Mouse (Mus musculus) kidney, adult 2 months (tissue): ENCODE results near the gene Klk13.

Experiments used
- CTCF ChIP-seq: fragments of 200-500 bp; conservative IDR thresholded peaks from 2 replicates; pipeline ENCODE4 v1.5.1; 2011; ENCODE audit warnings: low read depth, mild to moderate bottlenecking, control low read depth, low read length, moderate library complexity, mixed read lengths; ENCODE audit not compliant: insufficient read depth, insufficient read length
- POLR2A ChIP-seq: fragments of 200-500 bp; IDR thresholded peaks from one replicate; pipeline ENCODE4 v1.6.1; 2011; ENCODE audit warnings: low read depth, low read length, control low read depth

- TF ChIP-seq POLR2A: no peak
- no peak for TF ChIP-seq CTCF
Observed at GRCm38 (mm10) chr7:43672581-43673260, 39.6 kb upstream of the Klk13 start.
